Mouse (Mus musculus): ENCODE measurements around the gene Alpl. TPM values are rescaled to one million over a fixed set of nuclear protein-coding genes. Genes with fewer than 3 reads are reported as not detected.

Gene Alpl
- total and polyA plus RNA-seq, 3 experiments = 62.9 to 164 (median 115) TPM

DNA sequence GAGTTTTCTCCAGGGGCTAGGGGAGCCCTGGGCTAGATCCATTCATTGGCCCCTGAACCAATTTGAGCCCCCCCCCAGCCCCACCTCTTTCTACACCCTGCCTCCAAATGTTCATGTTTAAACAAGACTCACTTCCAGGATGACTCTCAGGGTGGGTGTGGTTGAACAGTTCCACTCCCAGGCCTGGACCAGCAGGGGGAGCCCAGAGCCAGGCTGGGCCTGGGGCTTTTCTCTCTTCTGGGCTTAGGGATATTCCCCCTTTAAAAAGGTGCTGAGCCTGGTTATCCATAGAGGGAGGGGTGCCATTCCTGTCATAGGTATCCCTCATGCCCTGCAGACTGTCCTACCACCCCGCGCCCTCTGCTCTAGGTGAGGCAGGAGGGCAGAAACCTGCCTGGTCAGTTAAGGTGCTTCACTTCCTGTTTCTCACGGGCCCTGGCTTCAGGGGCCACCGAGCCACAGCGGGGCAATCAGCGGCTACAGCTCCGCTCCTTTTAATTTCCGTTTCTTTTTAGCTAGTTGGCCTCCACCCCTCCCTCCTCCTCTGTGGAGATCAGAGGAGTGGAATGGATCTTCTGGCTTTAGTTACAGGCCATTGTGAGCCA lies 82.1 kb downstream of the Alpl start:
- Histone ChIP-seq H3K9ac (ENCODE audit: insufficient read depth, low read depth) (0 out of 2 replicates have a peak overlapping the region, but pooled peaks have one; percentile 10), H3K27ac (ENCODE audit: insufficient read depth, low read depth) (no peak overlapping the region), H3K4me3 (replicated peaks in 1 of 3; ENCODE audit: low read depth in 2 of 3, low read length in 2 of 3, poor library complexity in 1 of 3) (peak overlapping the region in 1 of 3 experiments; percentile 16), H3K9me3 (replicated peaks; ENCODE audit: low read length) (no peaks in the 10 kb centered on the region), H3K4me1 (ENCODE audit: control insufficient read depth in 1 of 2, insufficient read depth in 2 of 2) (peaks cover 12 to 30% of the 10 kb centered on the region in 2 experiments), H3K36me3 (replicated peaks in 1 of 2; ENCODE audit: control insufficient read depth in 1 of 2, insufficient read depth in 1 of 2, low read length in 1 of 2) (no peaks in the 10 kb centered on the region), H3K79me2 (replicated peaks; ENCODE audit: control insufficient read depth, extremely low read depth, insufficient read depth, poor library complexity, severe bottlenecking) (no peaks in the 10 kb centered on the region), H3K27me3 (replicated peaks) (peaks cover 53% of the 10 kb centered on the region), H3K4me2 (ENCODE audit: insufficient read depth, low read depth, poor library complexity, severe bottlenecking) (peak overlapping the region; percentile 83)
- in situ Hi-C loops (cut with MboI; ENCODE audit: low pct_ligation_motif_present, low pct_unique_long_range_greater_than_20kb, low sequenced_read_pairs) (no loop called here), dilution Hi-C loops (cut with MboI; ENCODE audit: extremely low pct_ligation_motif_present, extremely low pct_unique_long_range_greater_than_20kb, low sequenced_read_pairs) (no loop called here)
- TF ChIP-seq E2F4 (IDR thresholded peaks at IDR 0.05; ENCODE audit: insufficient replicate concordance, low read depth, low read length) (no peak), ELF1 (IDR thresholded peaks at IDR 0.05; ENCODE audit: low read depth, low read length) (peak; percentile 79), POLR2A (IDR thresholded peaks at IDR 0.05; ENCODE audit: low read depth, low read length) (peak; percentile 31; the same call in 1 of the 2 replicates), ETS1 (conservative IDR thresholded peaks at IDR 0.05; ENCODE audit: low read depth, low read length) (peak; percentile 26; the same call in 1 of the 2 replicates), NELFE (IDR thresholded peaks at IDR 0.05; ENCODE audit: low read depth, low read length) (no peak), ZNF384 (IDR thresholded peaks at IDR 0.05; ENCODE audit: low read depth, low read length) (no peak), JUND (conservative IDR thresholded peaks at IDR 0.05; ENCODE audit: low read depth, low read length) (no peak), MEF2A (IDR thresholded peaks at IDR 0.05; ENCODE audit: borderline replicate concordance, low read depth, low read length) (0 out of 2 replicates have a peak, but pooled peaks have one; percentile 23), GABPA (IDR thresholded peaks at IDR 0.05; ENCODE audit: insufficient replicate concordance, low read depth, low read length) (no peak), TBP (conservative IDR thresholded peaks at IDR 0.05; ENCODE audit: low read depth, low read length) (no peak), USF2 (conservative IDR thresholded peaks at IDR 0.05; ENCODE audit: low read depth, low read length) (no peak), RAD21 (IDR thresholded peaks at IDR 0.05; ENCODE audit: low read depth, low read length) (peak; percentile 48), CHD1 (IDR thresholded peaks at IDR 0.05; ENCODE audit: low read depth, low read length) (no peak), KAT2A (IDR thresholded peaks at IDR 0.05; ENCODE audit: insufficient replicate concordance, low read length) (no peak), UBTF (IDR thresholded peaks at IDR 0.05; ENCODE audit: low read depth, low read length) (no peak), ZKSCAN1 (IDR thresholded peaks at IDR 0.05; ENCODE audit: borderline replicate concordance, low read depth, low read length) (no peak), HCFC1 (IDR thresholded peaks at IDR 0.05; ENCODE audit: low read depth, low read length) (no peak; the same call in 1 of the 2 replicates), MXI1 (IDR thresholded peaks at IDR 0.05; ENCODE audit: low read depth, low read length) (no peak), CTCF (conservative IDR thresholded peaks at IDR 0.05 in 1 of 2, IDR thresholded peaks at IDR 0.05 in 1 of 2; ENCODE audit: low read depth in 2 of 2, low read length in 2 of 2) (peak; percentile 48 to 77; a peak in 3 of 4 replicates), SMC3 (IDR thresholded peaks at IDR 0.05; ENCODE audit: low read depth, low read length) (peak; percentile 63), ZMIZ1 (IDR thresholded peaks at IDR 0.05; ENCODE audit: low read depth, low read length) (no peak), NRF1 (IDR thresholded peaks at IDR 0.05; ENCODE audit: low read depth, low read length) (no peak), RCOR1 (conservative IDR thresholded peaks at IDR 0.05; ENCODE audit: low read depth, low read length) (no peak), USF1 (IDR thresholded peaks at IDR 0.05; ENCODE audit: low read depth, low read length) (no peak), MAX (IDR thresholded peaks at IDR 0.05; ENCODE audit: low read length) (0 out of 2 replicates have a peak, but pooled peaks have one; percentile 15), POLR2AphosphoS2 (IDR thresholded peaks at IDR 0.05; ENCODE audit: low read depth, low read length) (no peak), TCF12 (IDR thresholded peaks at IDR 0.05; ENCODE audit: low read depth, low read length) (no peak), MAZ (IDR thresholded peaks at IDR 0.05; ENCODE audit: low read depth, low read length) (peak; percentile 67; the same call in 1 of the 2 replicates), IRF4 (IDR thresholded peaks at IDR 0.05; ENCODE audit: low read depth, low read length) (peak; percentile 83), MYC (IDR thresholded peaks at IDR 0.05; ENCODE audit: low read depth, low read length) (no peak), EP300 (IDR thresholded peaks at IDR 0.05; ENCODE audit: low read length) (0 out of 2 replicates have a peak, but pooled peaks have one; percentile 25), CHD2 (IDR thresholded peaks at IDR 0.05; ENCODE audit: low read length) (no peak), SIN3A (IDR thresholded peaks at IDR 0.05; ENCODE audit: low read length) (no peak), BHLHE40 (IDR thresholded peaks at IDR 0.05; ENCODE audit: low read depth, low read length) (no peak), MAFK (IDR thresholded peaks at IDR 0.05; ENCODE audit: insufficient replicate concordance, low read length) (no peak), ZC3H11A (IDR thresholded peaks at IDR 0.05; ENCODE audit: low read depth, low read length) (no peak), PAX5 (IDR thresholded peaks at IDR 0.05; ENCODE audit: low read length) (no peak)
- DNase-seq (ENCODE audit: extremely low read depth) = peak; percentile 64

All from CH12.LX (cell line).